Mouse (Mus musculus): Measurements from ENCODE around the gene Cfdp1. TPM values are rescaled to one million over a fixed set of nuclear protein-coding genes. Genes with fewer than 3 reads are reported as not detected.

The Cfdp1 gene
- 87.2 and 89.5 TPM in 2 replicates for polyA plus RNA-seq (2015; fragmentation: Nextera tagmentation; extraction: Ambion mirVana)

DNA sequence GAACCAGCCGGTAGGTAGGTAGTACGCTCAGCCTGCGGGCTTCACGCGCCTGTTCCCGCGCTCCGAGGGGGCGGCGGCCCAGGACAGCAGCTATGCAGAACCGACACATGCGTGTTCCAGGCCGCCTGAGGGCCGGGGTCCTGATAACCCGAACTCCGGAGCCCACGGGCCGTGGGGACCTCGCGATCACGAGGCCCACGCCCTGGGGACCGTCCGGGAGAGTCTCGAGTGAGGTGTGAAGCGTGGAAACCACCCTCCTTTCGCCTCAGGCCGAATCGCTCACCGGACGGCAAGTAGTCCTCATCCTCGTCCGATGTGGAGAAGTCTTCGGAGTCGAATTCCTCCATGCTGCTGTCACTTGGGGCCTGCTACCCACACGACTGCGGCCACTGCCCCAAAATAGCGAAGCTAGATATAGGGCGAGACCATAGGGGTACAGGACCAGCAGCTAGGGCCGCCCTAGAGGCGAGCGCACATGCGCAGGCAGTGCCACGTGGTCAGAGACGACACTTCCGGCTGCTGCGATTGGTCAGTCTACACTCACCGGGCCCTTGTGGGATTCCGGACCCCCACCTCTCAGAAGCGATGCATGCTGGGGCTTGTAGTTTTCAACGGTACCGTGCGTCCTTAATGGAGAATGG lies at the start of gene Cfdp1:
Cfdp1 (minus strand) TSS at position 431 of the 641 bp plus-strand sequence.
- no peaks in the 10 kb centered on the region for H3K36me3 ChIP-seq (ENCODE audit: control insufficient read depth, insufficient read depth)
- peak; percentile 52 for TF ChIP-seq CTCF (IDR thresholded peaks at IDR 0.05; ENCODE audit: low read depth)
- peak within 1 kb of the TSS; percentile 70 for H3K4me3 ChIP-seq (ENCODE audit: low read depth, low read length)
- H3K4me1 ChIP-seq (replicated peaks; ENCODE audit: control insufficient read depth, insufficient read depth, low read length): no peaks in the 10 kb centered on the region
- no peaks in the 10 kb centered on the region for H3K27me3 ChIP-seq (replicated peaks; ENCODE audit: control insufficient read depth, insufficient read depth, low read length)
- no peaks in the 10 kb centered on the region for H3K9me3 ChIP-seq (ENCODE audit: control insufficient read depth)
- 0% methylated on average over 53 of the region's 53 CpGs for WGBS
- peak within 1 kb of the TSS; percentile 86 for H3K4me2 ChIP-seq (replicated peaks; ENCODE audit: low read depth)
- ATAC-seq: peak; percentile 100
- H3K9ac ChIP-seq (ENCODE audit: low read depth, low read length): peak within 1 kb of the TSS; percentile 64
- H3K27ac ChIP-seq (ENCODE audit: low read depth, low read length): 0 out of 2 replicates have a peak within 1 kb of the TSS, but pooled peaks have one; percentile 2

- Histone ChIP-seq H3K4me1 (replicated peaks; ENCODE audit: control insufficient read depth, insufficient read depth, low read length) (no peaks in the 10 kb centered on the region), H3K27me3 (replicated peaks; ENCODE audit: control insufficient read depth, insufficient read depth, low read length) (no peaks in the 10 kb centered on the region), H3K9me3 (ENCODE audit: control insufficient read depth) (no peaks in the 10 kb centered on the region), H3K27ac (ENCODE audit: low read depth, low read length) (no peak overlapping the region), H3K4me3 (ENCODE audit: low read depth, low read length) (no peak overlapping the region), H3K36me3 (ENCODE audit: control insufficient read depth, insufficient read depth) (no peaks in the 10 kb centered on the region), H3K9ac (ENCODE audit: low read depth, low read length) (no peak overlapping the region), H3K4me2 (replicated peaks; ENCODE audit: low read depth) (no peak overlapping the region)
- WGBS: 38% methylated on average over 5 of the region's 5 CpGs
- TF ChIP-seq CTCF (IDR thresholded peaks at IDR 0.05; ENCODE audit: low read depth): no peak
- ATAC-seq: no peak
Observed at GRCm38 (mm10) chr8:111902080-111902479, 48.0 kb upstream of the Cfdp1 start.

GRCm38 (mm10) chr8:111898586-111898985 lies 44.5 kb upstream of the Cfdp1 start:
- Histone ChIP-seq H3K9ac (ENCODE audit: low read depth, low read length) (no peak overlapping the region), H3K4me1 (replicated peaks; ENCODE audit: control insufficient read depth, insufficient read depth, low read length) (no peaks in the 10 kb centered on the region), H3K27me3 (replicated peaks; ENCODE audit: control insufficient read depth, insufficient read depth, low read length) (no peaks in the 10 kb centered on the region), H3K36me3 (ENCODE audit: control insufficient read depth, insufficient read depth) (no peaks in the 10 kb centered on the region), H3K9me3 (ENCODE audit: control insufficient read depth) (no peaks in the 10 kb centered on the region), H3K4me2 (replicated peaks; ENCODE audit: low read depth) (no peak overlapping the region), H3K27ac (ENCODE audit: low read depth, low read length) (no peak overlapping the region), H3K4me3 (ENCODE audit: low read depth, low read length) (no peak overlapping the region)
- no peak for ATAC-seq
- 54% methylated on average over 10 of the region's 10 CpGs for WGBS
- TF ChIP-seq CTCF (IDR thresholded peaks at IDR 0.05; ENCODE audit: low read depth): no peak

DNA sequence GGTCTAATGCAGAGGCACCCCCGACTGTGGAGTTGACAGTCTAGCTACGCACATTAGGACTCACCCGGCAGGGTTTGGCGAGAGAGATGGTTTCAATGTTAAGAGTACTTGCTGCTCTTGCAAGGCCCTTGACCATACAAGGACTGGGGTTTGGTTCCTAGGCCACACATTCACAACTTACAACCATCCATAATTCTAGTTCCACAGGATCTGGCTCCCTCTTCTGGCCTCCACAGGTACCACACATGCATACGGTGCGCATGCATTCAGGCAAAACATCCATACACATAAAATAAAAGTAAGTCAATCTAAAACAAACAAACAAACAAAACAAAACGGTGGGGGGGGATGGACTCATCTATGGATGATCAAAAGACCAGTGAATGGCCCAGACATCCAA lies 40.9 kb upstream of the Cfdp1 start:
- Histone ChIP-seq H3K9ac (ENCODE audit: low read depth, low read length) (no peak overlapping the region), H3K27ac (ENCODE audit: low read depth, low read length) (no peak overlapping the region), H3K9me3 (ENCODE audit: control insufficient read depth) (no peaks in the 10 kb centered on the region), H3K4me2 (replicated peaks; ENCODE audit: low read depth) (no peak overlapping the region), H3K4me3 (ENCODE audit: low read depth, low read length) (no peak overlapping the region), H3K27me3 (replicated peaks; ENCODE audit: control insufficient read depth, insufficient read depth, low read length) (peaks cover 14% of the 10 kb centered on the region), H3K4me1 (replicated peaks; ENCODE audit: control insufficient read depth, insufficient read depth, low read length) (0 out of 2 replicates have a peak, but pooled peaks cover 6% of the 10 kb centered on the region), H3K36me3 (ENCODE audit: control insufficient read depth, insufficient read depth) (no peaks in the 10 kb centered on the region)
- ATAC-seq: no peak
- 88% methylated on average over 7 of the region's 7 CpGs for WGBS
- peak; percentile 50 for TF ChIP-seq CTCF (IDR thresholded peaks at IDR 0.05; ENCODE audit: low read depth)

DNA sequence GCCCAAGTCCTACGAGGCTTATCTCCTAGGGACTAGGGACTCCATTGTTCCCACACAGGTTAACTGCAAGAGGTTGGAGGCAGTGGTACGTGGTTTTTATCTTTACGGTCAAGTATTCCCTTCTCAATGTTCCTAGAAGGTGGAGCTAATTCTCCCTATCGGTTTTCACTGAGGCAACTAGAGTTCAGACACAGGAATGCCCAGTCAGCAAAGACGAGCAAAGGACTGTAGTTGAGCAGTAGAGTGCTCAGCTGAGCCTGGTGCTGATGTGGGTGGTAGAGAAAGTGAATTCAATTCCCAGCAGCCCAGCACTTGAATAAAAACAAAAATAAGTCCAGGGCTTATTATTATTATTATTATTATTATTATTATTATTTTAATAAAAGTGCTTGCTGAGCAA lies 38.5 kb upstream of the Cfdp1 start:
- H3K9me3 ChIP-seq (ENCODE audit: control insufficient read depth): no peaks in the 10 kb centered on the region
- H3K36me3 ChIP-seq (ENCODE audit: control insufficient read depth, insufficient read depth): no peaks in the 10 kb centered on the region
- 42% methylated on average over 5 of the region's 5 CpGs for WGBS
- ATAC-seq: no peak
- no peak overlapping the region for H3K9ac ChIP-seq (ENCODE audit: low read depth, low read length)
- H3K4me1 ChIP-seq (replicated peaks; ENCODE audit: control insufficient read depth, insufficient read depth, low read length): 0 out of 2 replicates have a peak, but pooled peaks cover 6% of the 10 kb centered on the region
- peaks cover 23% of the 10 kb centered on the region for H3K27me3 ChIP-seq (replicated peaks; ENCODE audit: control insufficient read depth, insufficient read depth, low read length)
- H3K4me2 ChIP-seq (replicated peaks; ENCODE audit: low read depth): no peak overlapping the region
- no peak overlapping the region for H3K4me3 ChIP-seq (ENCODE audit: low read depth, low read length)
- no peak overlapping the region for H3K27ac ChIP-seq (ENCODE audit: low read depth, low read length)
- TF ChIP-seq CTCF (IDR thresholded peaks at IDR 0.05; ENCODE audit: low read depth): no peak

GRCm38 (mm10) chr8:111891983-111892382 lies 37.9 kb upstream of the Cfdp1 start:
- H3K9ac ChIP-seq (ENCODE audit: low read depth, low read length): no peak overlapping the region
- 0 out of 2 replicates have a peak, but pooled peaks cover 6% of the 10 kb centered on the region for H3K4me1 ChIP-seq (replicated peaks; ENCODE audit: control insufficient read depth, insufficient read depth, low read length)
- no peak for TF ChIP-seq CTCF (IDR thresholded peaks at IDR 0.05; ENCODE audit: low read depth)
- H3K9me3 ChIP-seq (ENCODE audit: control insufficient read depth): no peaks in the 10 kb centered on the region
- H3K27me3 ChIP-seq (replicated peaks; ENCODE audit: control insufficient read depth, insufficient read depth, low read length): peaks cover 23% of the 10 kb centered on the region
- no peak overlapping the region for H3K27ac ChIP-seq (ENCODE audit: low read depth, low read length)
- H3K4me2 ChIP-seq (replicated peaks; ENCODE audit: low read depth): no peak overlapping the region; the same call in 1 of the 2 replicates
- H3K36me3 ChIP-seq (ENCODE audit: control insufficient read depth, insufficient read depth): no peaks in the 10 kb centered on the region
- ATAC-seq: no peak
- no peak overlapping the region for H3K4me3 ChIP-seq (ENCODE audit: low read depth, low read length)
- 7% methylated on average over 8 of the region's 8 CpGs for WGBS

Measured in intestine, postnatal 0 days (tissue).